Mouse (Mus musculus) MEL (cell line): ENCODE data around the gene Dnase2b.

Experiments used
- CHD1 ChIP-seq: IDR thresholded peaks from 2 replicates; pipeline ENCODE4 v1.6.1; 2012; ENCODE audit warnings: low read depth, mild to moderate bottlenecking, inconsistent platforms, low read length, improper control_type of control experiment
- EP300 ChIP-seq, 2 experiments: IDR thresholded peaks; 2 replicates each; pipeline ENCODE4 v1.6.1; 2011; ENCODE audit warnings: improper control_type of control experiment in 2 of 2, low read length in 2 of 2, low read depth in 1 of 2, mild to moderate bottlenecking in 1 of 2
- ETS1 ChIP-seq: IDR thresholded peaks from 2 replicates; pipeline ENCODE4 v1.6.1; 2012; ENCODE audit warnings: low read depth, mild to moderate bottlenecking, inconsistent platforms, low read length, improper control_type of control experiment, moderate library complexity
- GATA1 ChIP-seq: IDR thresholded peaks from 2 replicates; pipeline ENCODE4 v1.6.1; 2011; ENCODE audit warnings: low read depth, low read length, improper control_type of control experiment
- HCFC1 ChIP-seq: IDR thresholded peaks from 2 replicates; pipeline ENCODE4 v1.6.1; 2012; ENCODE audit warnings: low read depth, mild to moderate bottlenecking, inconsistent platforms, low read length, improper control_type of control experiment, moderate library complexity
- MAX ChIP-seq: IDR thresholded peaks from 2 replicates; pipeline ENCODE4 v1.6.1; 2011; ENCODE audit warnings: low read length, improper control_type of control experiment
- MXI1 ChIP-seq: IDR thresholded peaks from 2 replicates; pipeline ENCODE4 v1.6.1; 2011; ENCODE audit warnings: mild to moderate bottlenecking, low read depth, low read length, improper control_type of control experiment
- POLR2A ChIP-seq, 2 experiments: IDR thresholded peaks; 2 replicates each; pipeline ENCODE4 v1.6.1; 2011 to 2012; ENCODE audit warnings: low read length in 2 of 2, mild to moderate bottlenecking in 2 of 2, control low read depth in 1 of 2, improper control_type of control experiment in 1 of 2, low read depth in 1 of 2, moderate library complexity in 1 of 2; ENCODE audit not compliant: control insufficient read depth in 1 of 2, insufficient read depth in 1 of 2, poor library complexity in 1 of 2
- POLR2AphosphoS2 ChIP-seq: IDR thresholded peaks from 2 replicates; pipeline ENCODE4 v1.6.1; 2011; ENCODE audit warnings: low read length, improper control_type of control experiment
- SIN3A ChIP-seq: IDR thresholded peaks from 2 replicates; pipeline ENCODE4 v1.6.1; 2012; ENCODE audit warnings: low read length, improper control_type of control experiment, inconsistent platforms
- SMC3 ChIP-seq: IDR thresholded peaks from 2 replicates; pipeline ENCODE4 v1.6.1; 2011; ENCODE audit warnings: low read depth, low read length, improper control_type of control experiment
- TAL1 ChIP-seq: IDR thresholded peaks from 2 replicates; pipeline ENCODE4 v1.6.1; 2012; ENCODE audit warnings: mild to moderate bottlenecking, inconsistent platforms, low read length, moderate library complexity, mixed read lengths
- ZNF384 ChIP-seq: IDR thresholded peaks from 2 replicates; pipeline ENCODE4 v1.6.1; 2012; ENCODE audit warnings: low read depth, mild to moderate bottlenecking, inconsistent platforms, low read length, improper control_type of control experiment

DNA sequence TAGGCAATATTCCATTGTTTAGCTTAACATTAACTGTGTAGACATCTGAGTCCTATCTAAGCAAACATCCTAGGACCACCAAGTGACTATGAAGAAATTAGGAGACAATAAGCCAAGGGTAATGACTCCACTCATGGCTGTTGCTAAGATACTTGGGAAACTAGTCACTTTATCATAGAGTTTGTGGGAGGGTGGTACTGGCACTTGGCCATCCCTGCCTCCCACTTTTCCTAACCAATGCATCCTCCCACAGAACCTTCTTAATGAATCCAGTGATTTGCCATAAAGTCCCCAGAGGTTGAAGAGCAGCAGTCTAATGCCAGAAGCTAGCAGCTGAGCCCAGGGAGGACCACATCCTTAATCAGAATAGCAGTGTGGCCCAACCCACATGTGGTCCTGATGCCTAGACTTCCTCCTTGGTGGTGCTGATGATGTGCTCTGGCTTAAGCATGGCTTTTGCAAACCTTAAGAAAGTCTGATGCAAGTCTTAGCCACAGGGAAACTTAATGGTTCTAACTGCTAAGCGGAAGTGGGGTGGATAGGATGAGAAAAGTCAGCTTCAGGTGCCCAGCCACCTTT lies 42.8 kb upstream of the Dnase2b start:
- TF ChIP-seq SMC3: no peak
- no peak for TF ChIP-seq ZNF384
- TF ChIP-seq ETS1: no peak
- no peak for TF ChIP-seq POLR2A (IDR thresholded peaks at IDR 0.05; ENCODE audit: control insufficient read depth in 1 of 2, insufficient read depth in 1 of 2, low read depth in 1 of 2, low read length in 2 of 2, poor library complexity in 1 of 2)
- no peak for TF ChIP-seq TAL1
- no peak for TF ChIP-seq EP300 (IDR thresholded peaks at IDR 0.05; ENCODE audit: low read depth in 1 of 2, low read length in 2 of 2)
- TF ChIP-seq GATA1: no peak
- no peak for TF ChIP-seq MXI1
- no peak for TF ChIP-seq HCFC1
- TF ChIP-seq MAX: no peak
- no peak for TF ChIP-seq CHD1
- no peak for TF ChIP-seq POLR2AphosphoS2
- no peak for TF ChIP-seq SIN3A
